Mouse (Mus musculus): Measurements from ENCODE around the gene Cacna1b.
A peak's percentile ranks its signal among the peaks of the same experiment; 100 is the strongest.

Gene Cacna1b

GRCm38 (mm10) chr2:24763115-24763557 is at the start of gene Cacna1b:
Gene Cacna1b (minus strand): TSS chr2:24763152.
- DNase-seq: peak; percentile 16 to 18

GRCm38 (mm10) chr2:24809746-24810145 is 46.8 kb upstream of the Cacna1b start:
- DNase-seq: no peak

GRCm38 (mm10) chr2:24807691-24808090 is 44.7 kb upstream of the Cacna1b start:
- DNase-seq: no peak

- no peak for DNase-seq
Observed at GRCm38 (mm10) chr2:24807036-24807435, 44.1 kb upstream of the Cacna1b start.

- no peak for DNase-seq
Observed at GRCm38 (mm10) chr2:24806143-24806542, 43.2 kb upstream of the Cacna1b start.

GRCm38 (mm10) chr2:24805621-24806020 is 42.7 kb upstream of the Cacna1b start:
- no peak for DNase-seq

DNA sequence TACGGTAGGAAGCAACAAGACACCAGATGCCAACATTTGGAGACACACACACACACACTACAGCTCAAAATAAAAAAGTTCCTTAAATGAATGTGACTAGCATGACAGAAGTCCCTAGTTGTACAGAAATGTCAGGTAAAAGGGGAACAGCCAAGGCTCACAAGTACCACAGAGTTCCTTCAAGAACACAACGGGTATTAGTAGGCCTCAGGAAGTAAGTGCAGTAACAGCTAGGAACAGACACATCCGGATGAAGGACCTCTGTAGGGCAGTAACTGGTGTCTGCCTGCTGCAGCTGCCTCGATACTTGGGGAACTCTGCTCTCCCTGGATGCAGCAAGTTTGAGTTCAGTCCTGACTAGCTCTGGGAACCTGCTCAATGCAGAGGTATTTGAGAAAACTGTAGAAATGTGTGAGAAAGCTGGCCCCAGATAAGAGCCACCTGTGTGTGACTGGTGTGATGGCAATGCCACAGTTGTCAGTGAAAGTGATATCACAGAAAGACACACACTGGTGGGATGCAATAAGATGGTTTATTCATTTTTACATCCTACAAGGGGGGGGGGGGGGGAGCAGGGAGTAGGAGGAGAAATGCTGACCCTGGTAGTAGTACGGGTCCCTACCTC is 34.0 kb upstream of the Cacna1b start:
- DNase-seq: no peak

DNA sequence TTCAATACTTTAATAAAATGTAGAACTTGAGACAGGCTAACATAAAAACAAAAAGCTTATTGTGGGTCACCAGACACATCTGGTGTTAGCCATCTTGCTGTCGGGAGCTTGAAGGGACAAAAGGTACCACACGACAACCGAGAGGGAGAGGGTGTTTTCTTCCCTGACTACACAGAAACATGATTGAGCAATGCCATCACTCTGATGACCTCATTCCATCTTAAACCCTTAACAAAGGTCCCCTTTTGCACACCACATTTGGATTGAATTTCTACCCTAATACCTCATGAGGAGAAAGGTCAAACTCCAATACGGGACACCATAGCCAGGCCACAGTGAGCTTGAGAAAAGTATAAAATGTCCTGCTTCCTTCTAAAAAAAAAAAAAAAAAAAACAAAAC is 24.3 kb upstream of the Cacna1b start:
- no peak for DNase-seq

- no peak for DNase-seq
Observed at GRCm38 (mm10) chr2:24781253-24781652, 18.3 kb upstream of the Cacna1b start.

- DNase-seq: no peak
Observed at GRCm38 (mm10) chr2:24776831-24777230, 13.9 kb upstream of the Cacna1b start.

GRCm38 (mm10) chr2:24775951-24776587 is 13.1 kb upstream of the Cacna1b start:
- DNase-seq: no peak

- DNase-seq: no peak
Observed at GRCm38 (mm10) chr2:24774832-24775231, 11.9 kb upstream of the Cacna1b start.

GRCm38 (mm10) chr2:24770861-24771260 is 7.9 kb upstream of the Cacna1b start:
- DNase-seq: no peak

DNA sequence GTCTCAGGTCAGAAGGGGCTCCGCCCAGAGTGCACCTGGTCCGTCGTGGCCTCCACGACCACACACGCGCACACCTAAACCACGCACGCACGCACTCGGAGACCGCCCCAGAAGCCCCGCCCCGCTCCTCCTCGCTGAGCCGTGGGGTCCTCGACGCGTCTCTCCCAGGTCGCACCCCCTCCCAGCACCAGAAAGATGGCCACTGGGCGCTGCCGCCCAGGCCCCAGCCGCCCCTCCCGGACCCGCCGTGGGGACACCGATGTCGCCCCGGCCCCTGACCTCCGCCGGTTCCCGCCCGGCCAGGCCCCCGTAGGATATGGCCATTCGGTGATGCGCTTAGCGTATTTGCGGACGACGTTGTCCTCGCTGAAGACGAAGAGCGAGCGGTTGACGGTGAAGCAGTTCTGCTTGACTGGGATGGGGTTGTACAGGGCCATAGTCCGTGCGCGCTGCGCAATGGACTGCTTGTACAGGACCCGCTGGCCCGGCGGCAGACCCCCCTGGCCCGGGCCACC is 449 bp downstream of the Cacna1b start:
- DNase-seq: no peak

DNA sequence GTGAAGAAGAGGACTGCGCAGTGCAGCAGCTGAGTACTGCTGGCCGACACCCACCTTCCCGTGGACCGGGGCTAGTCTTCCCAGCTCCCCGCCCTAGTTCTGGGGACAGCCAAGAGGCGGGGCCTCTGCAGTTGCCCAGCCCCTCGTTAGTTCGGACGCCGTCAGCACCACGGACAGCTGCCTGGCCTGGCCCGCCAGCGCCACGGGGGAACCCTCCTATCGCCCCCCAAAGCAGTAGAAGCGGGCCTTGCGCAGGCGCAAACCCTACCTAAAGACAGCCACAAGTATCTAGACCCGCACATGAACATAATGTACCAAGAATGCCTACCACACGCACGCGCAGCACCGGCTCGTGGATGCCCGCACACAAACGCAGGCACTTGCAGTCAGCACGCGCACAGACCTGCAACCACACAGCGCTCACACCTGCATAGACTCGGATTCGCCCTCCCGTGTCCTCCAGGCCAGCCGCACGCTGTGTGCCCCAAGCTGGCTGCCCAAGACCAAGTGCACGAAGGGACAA is 968 bp downstream of the Cacna1b start:
- peak in 1 of 2 experiments; percentile 34 for DNase-seq

GRCm38 (mm10) chr2:24755276-24755675 is 7.7 kb downstream of the Cacna1b start:
- DNase-seq: peak; percentile 14 to 54

GRCm38 (mm10) chr2:24752599-24752998 is 10.4 kb downstream of the Cacna1b start:
- no peak for DNase-seq

- no peak for DNase-seq
Observed at GRCm38 (mm10) chr2:24750051-24750450, 12.9 kb downstream of the Cacna1b start.

DNA sequence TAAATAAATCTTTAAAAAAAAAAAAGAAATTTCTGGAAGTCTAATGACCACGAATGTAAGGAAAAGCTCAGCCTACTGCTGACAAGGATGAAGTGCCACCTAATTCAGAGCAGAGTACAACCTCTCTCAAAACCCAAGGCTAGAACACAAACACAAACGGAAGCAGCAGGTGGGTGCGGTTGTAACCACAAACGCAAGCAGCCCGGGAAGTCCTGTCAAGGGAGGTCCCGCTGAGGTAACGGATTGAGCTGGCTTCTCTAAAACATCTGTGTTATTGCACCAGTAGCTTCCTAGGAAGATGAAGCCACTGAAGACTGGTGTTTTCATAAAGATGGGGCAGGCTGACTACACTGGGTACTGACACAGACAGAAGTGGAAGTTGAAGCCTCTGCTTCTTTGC is 15.1 kb downstream of the Cacna1b start:
- peak in 1 of 2 experiments; percentile 8 for DNase-seq

GRCm38 (mm10) chr2:24739701-24740100 is 23.3 kb downstream of the Cacna1b start:
- no peak for DNase-seq

DNA sequence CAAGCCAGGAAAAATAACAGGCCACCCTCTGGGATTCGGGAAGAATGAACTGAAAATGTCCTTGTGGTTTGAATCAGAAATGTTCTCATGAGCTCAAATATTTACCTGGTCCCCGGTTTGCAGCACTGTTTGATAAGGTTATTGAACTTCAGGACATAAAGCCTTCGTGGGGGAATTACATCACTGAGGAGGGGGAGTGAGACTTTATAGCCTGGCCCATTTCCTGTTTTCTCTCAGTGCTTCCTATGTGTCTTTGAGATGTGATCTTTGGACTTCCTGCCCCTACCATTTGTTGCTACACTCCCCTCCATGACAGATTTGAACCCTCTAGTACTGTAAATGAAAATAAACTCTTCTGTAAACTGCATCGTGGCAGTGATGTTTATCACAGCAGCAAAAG is 29.8 kb downstream of the Cacna1b start:
- no peak for DNase-seq

DNA sequence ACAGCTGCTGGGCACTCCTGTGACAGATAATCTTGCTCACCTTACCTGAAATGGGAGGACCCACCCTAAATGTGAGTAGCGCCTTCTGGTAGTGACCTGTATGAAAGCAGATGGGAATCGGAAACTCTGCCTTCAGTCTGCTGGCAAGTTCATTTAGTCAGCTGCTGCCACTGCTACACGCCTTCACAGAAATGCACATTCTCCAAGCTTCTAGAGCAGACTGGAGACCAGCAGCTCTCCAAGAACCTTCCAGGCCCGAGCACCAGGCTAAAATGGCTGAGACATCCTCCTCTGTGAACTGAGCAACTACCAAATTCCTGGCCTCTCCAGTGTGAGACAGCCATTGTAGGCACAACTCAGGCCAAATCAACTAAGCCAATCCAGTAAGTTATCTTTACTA is 37.1 kb downstream of the Cacna1b start:
- DNase-seq: no peak

- no peak for DNase-seq
Observed at GRCm38 (mm10) chr2:24719645-24720379, 43.1 kb downstream of the Cacna1b start.

All from spleen, adult 18-20 months (tissue).